Mouse (Mus musculus): ENCODE measurements around the gene Slfn3. TPM values are rescaled to one million over a fixed set of nuclear protein-coding genes. Genes with fewer than 3 reads are reported as not detected.
"Not testable (repeated sequence)": the region's sequence is repeated elsewhere in the genome, so short reads cannot be mapped to it uniquely, and the experiment has no call there.

The Slfn3 gene
- polyA plus RNA-seq, 1 experiment from 2014 or later = 0.65 TPM

DNA sequence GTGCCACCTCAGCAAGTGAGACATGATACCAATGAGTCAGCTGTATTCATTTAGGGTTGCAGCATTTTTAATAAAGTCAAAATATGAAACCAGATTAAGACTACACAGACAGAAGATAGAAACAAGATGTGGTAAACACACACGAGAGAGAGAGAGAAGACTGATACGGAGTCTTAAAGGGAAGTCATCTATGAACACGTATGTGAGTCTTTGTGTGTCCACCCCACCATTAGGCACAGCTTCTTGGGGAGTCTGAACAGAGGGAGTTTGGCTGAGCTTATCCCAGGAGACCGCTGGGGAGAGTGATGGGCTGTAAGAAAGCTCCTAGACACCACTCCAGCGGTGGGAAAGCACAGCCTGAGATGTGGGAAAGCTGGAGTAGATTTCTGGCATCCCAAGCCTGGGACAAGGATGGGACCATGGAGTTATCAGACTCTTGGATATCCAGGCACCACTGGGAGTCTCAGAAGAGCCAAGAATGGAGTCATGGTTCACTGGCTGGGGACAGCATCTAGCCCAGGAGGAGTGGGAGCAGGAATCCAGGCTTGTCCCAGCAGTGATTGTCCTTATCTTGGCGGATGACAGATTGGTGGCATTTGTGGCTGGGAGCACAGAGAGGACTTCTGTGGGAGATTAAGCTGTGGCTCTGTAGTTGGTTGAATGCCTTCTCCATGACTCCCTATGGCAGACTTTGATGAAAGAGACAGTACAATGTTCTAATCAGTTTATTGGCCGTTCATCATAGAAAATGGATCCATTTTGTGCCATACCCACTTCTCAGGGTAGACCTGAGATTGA is 37.0 kb downstream of the Slfn3 start:
- no peak overlapping the region for H3K27ac ChIP-seq
- 84% methylated on average over 7 of the region's 7 CpGs for WGBS
- H3K9me3 ChIP-seq = no peaks in the 10 kb centered on the region
- no peak overlapping the region for H3K4me3 ChIP-seq
- H3K4me2 ChIP-seq (replicated peaks) = no peak overlapping the region
- no peaks in the 10 kb centered on the region for H3K36me3 ChIP-seq
- ATAC-seq (ENCODE audit: low FRiP score, low read depth) = no peak
- H3K4me1 ChIP-seq = no peaks in the 10 kb centered on the region
- H3K9ac ChIP-seq = no peak overlapping the region
- no peaks in the 10 kb centered on the region for H3K27me3 ChIP-seq

DNA sequence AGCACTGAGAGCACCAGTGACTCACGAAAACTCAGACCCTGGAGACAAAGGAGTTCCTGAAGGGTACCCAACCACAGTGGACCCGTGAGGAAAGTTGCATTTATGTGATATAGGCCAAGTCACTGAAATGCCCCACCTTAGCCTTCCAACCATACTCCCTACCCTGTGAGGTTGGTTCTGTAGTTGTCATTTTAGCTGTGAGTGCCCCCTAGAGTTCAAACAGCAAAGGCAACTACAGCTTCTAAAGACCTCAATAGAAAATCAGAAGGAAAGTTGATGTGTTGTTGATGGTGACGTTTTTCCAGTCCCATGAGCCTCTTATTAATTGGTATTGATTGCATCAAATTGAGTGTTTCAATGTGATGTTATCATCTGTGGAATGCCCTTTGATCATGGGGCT is 39.8 kb downstream of the Slfn3 start:
- Histone ChIP-seq H3K4me2 (replicated peaks) (no peak overlapping the region), H3K27ac (no peak overlapping the region), H3K4me1 (no peaks in the 10 kb centered on the region), H3K9ac (no peak overlapping the region), H3K9me3 (no peaks in the 10 kb centered on the region), H3K4me3 (no peak overlapping the region), H3K36me3 (no peaks in the 10 kb centered on the region), H3K27me3 (no peaks in the 10 kb centered on the region)
- WGBS = 71% methylated on average over 3 of the region's 3 CpGs
- ATAC-seq (ENCODE audit: low FRiP score, low read depth) = no peak

DNA sequence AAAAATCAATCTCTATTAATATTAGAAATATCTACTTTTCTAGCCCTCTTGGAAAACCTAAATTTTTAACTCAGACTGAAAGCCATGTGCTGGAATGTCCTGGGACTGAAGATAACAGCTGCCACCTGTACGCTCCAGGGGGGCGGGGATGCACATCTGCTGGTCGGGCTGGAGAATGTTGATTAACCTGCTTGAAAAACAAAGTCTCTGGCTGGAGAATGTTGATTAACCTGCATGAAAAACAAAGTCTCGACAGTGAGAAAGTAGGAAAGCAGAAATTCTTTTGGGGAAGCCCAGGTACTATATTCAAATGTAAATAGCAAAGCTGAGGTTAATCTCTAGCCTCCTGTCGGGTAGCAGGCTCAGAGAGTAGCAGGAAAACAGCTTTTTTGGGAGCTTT is 42.5 kb downstream of the Slfn3 start:
- not testable (repeated sequence) for H3K27me3 ChIP-seq; H3K4me2 ChIP-seq (replicated peaks); H3K36me3 ChIP-seq; H3K27ac ChIP-seq; H3K4me3 ChIP-seq; H3K9me3 ChIP-seq; ATAC-seq (ENCODE audit: low FRiP score, low read depth); H3K9ac ChIP-seq; H3K4me1 ChIP-seq
- 62% methylated on average over 5 of the region's 5 CpGs for WGBS

DNA sequence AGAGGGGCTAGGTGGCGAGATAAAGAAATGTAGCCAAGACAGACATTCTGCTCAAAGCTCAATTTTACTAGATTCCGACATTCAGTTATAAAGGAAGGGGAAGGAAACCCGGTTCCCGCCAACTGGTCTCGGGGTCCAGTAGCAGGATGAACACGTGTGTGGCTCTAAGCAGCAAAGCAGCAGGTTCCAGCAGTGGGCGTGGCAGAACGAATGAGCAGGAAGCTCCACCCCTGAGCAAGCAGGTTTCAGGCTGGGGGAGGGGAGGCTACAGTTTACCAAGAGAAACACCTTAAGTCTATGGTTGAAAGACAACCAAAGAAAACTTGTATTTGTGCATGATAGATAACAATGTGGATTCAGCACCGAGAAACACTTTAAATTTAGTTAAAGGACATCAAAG is 46.3 kb downstream of the Slfn3 start:
- not testable (repeated sequence) for H3K27me3 ChIP-seq; H3K36me3 ChIP-seq; H3K4me1 ChIP-seq; H3K4me2 ChIP-seq (replicated peaks); H3K4me3 ChIP-seq; H3K27ac ChIP-seq; H3K9ac ChIP-seq; ATAC-seq (ENCODE audit: low FRiP score, low read depth); H3K9me3 ChIP-seq
- WGBS = 85% methylated on average over 9 of the region's 9 CpGs

DNA sequence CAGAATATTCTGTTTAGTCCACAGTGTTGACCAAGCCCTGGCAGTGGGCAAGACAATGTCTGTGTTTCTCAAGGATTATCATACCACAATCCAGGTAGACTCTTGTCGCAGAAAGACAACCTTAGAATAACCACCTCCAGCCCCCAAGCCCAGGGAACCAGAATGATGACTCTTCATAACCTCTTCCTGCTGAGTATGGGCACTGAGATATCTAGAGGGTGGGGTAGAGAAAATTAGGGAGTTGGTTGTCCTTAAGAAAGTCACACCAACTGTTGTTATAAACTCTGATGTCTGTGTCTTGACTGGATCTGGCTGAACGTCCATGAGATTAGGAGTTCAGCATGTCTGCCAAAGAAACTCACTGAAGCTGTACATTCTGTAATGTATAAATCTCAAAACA is 47.3 kb downstream of the Slfn3 start:
- H3K36me3 ChIP-seq = no peaks in the 10 kb centered on the region
- no peak overlapping the region for H3K4me2 ChIP-seq (replicated peaks)
- no peaks in the 10 kb centered on the region for H3K4me1 ChIP-seq
- no peaks in the 10 kb centered on the region for H3K27me3 ChIP-seq
- H3K4me3 ChIP-seq = no peak overlapping the region
- ATAC-seq (ENCODE audit: low FRiP score, low read depth) = no peak
- WGBS = 92% methylated on average over 2 of the region's 2 CpGs
- no peak overlapping the region for H3K27ac ChIP-seq
- H3K9me3 ChIP-seq = peaks cover 8% of the 10 kb centered on the region; the same call in 1 of the 2 replicates
- H3K9ac ChIP-seq = no peak overlapping the region

DNA sequence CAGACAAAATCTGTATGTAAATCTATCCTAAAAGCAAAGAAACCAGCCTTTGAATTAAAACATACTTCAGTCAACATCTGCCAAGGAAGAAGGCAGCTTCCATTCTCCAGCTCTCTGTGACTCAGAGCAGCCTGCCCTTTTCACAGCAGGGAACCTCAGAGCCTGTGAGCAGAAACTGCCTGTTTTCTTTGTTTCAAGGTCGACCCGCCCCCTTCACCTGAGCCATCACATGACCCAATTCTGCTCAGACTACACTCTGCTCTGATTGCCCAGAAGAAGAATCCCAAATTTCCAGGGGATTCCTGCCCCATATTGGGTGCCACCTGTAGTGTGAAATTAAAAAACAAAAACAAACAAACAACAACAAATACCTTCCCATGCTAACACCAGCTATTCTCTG is 48.7 kb downstream of the Slfn3 start:
- 12% methylated on average over 2 of the region's 2 CpGs for WGBS
- H3K4me2 ChIP-seq (replicated peaks) = no peak overlapping the region
- no peaks in the 10 kb centered on the region for H3K27me3 ChIP-seq
- no peaks in the 10 kb centered on the region for H3K36me3 ChIP-seq
- no peak for ATAC-seq (ENCODE audit: low FRiP score, low read depth)
- H3K9ac ChIP-seq = no peak overlapping the region
- H3K4me1 ChIP-seq = no peaks in the 10 kb centered on the region
- no peak overlapping the region for H3K27ac ChIP-seq
- H3K4me3 ChIP-seq = no peak overlapping the region
- peaks cover 8% of the 10 kb centered on the region; the same call in 1 of the 2 replicates for H3K9me3 ChIP-seq

DNA sequence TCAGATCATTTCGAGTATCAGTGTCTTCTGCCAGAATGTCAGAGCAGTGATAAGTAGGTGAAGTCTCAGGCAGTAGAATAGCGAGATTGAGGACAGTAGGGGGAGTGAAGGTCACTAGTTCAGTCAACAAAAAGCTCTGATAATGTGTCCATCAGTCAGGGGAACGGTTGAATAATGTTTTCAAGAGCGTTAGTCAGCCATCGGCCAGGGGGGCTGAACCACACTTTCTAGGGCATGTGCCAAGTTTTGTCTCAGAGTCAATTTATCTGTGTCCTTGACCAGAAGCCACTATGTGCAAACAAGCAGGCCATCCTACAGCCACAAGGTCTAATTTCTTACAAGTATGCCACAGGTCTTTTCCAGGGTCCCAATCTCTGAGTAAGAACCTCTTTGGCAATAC is 66.1 kb downstream of the Slfn3 start:
- not testable (repeated sequence) for H3K36me3 ChIP-seq; H3K4me1 ChIP-seq; H3K9ac ChIP-seq; H3K9me3 ChIP-seq; H3K4me3 ChIP-seq; H3K27ac ChIP-seq; H3K4me2 ChIP-seq (replicated peaks); ATAC-seq (ENCODE audit: low FRiP score, low read depth); H3K27me3 ChIP-seq
- WGBS = 65% methylated on average over 5 of the region's 5 CpGs

DNA sequence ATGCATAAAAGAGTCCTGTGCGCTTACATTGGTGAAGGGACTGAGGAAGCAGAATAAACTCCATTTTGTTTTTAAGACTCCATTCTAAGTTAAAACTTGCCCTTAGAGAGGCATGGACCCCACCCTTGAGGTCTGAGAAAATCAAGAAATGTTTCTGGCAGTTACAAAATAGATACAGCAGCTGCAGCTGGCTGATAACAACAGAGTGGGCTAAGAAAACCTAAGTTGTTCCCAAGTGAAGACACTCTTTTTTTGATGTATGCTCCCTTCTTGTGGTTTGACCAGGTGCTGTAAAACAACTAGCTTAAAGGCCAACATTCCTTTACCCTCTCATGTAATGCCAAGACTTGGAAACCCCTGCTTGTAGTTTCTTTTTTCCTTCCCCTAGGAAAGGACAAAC is 71.5 kb downstream of the Slfn3 start:
- Histone ChIP-seq H3K9ac (no peak overlapping the region), H3K4me1 (no peaks in the 10 kb centered on the region), H3K27ac (no peak overlapping the region), H3K27me3 (no peaks in the 10 kb centered on the region), H3K4me3 (no peak overlapping the region), H3K36me3 (no peaks in the 10 kb centered on the region), H3K9me3 (no peaks in the 10 kb centered on the region), H3K4me2 (replicated peaks) (no peak overlapping the region)
- 92% methylated on average over 1 of the region's 1 CpGs for WGBS
- no peak for ATAC-seq (ENCODE audit: low FRiP score, low read depth)

DNA sequence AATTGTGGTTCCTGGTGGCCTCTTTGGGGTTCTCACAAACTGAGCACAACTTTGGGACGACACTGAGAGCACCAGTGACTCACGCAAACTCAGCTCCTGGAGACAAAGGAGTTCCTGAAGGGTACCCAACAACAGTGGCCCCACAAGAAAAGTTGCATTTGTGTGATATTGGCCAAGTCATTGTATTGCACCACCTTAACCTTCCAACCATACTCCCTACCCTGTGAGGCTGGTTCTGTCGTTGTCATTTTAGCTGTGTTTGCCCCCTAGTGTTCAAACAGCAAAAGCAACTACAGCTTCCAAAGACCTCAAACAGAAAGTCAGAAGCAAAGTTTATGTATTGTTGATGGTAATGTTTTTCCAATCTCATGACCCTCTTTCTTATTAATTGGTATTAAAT is 72.0 kb downstream of the Slfn3 start:
- Histone ChIP-seq H3K4me1 (no peaks in the 10 kb centered on the region), H3K9me3 (no peaks in the 10 kb centered on the region)
- 61% methylated on average over 3 of the region's 3 CpGs for WGBS

More for the DNA sequence above, 72.0 kb downstream of the Slfn3 start:
- H3K4me3 ChIP-seq = no peak overlapping the region
- no peaks in the 10 kb centered on the region for H3K27me3 ChIP-seq
- no peak overlapping the region for H3K4me2 ChIP-seq (replicated peaks)
- H3K27ac ChIP-seq = no peak overlapping the region
- no peaks in the 10 kb centered on the region for H3K36me3 ChIP-seq
- H3K9ac ChIP-seq = no peak overlapping the region
- ATAC-seq (ENCODE audit: low FRiP score, low read depth) = no peak

Other genes starting within 250 kb of the Slfn3 start
- 1.0 and 1.3 TPM in 2 replicates for gene Slfn5, start 240.0 kb upstream of the Slfn3 start, polyA plus RNA-seq (2015; fragmentation: Nextera tagmentation; extraction: Ambion mirVana)
- 14.4 and 17.1 TPM in 2 replicates for gene Slfn9, start 199.5 kb upstream of the Slfn3 start, polyA plus RNA-seq (2015; fragmentation: Nextera tagmentation; extraction: Ambion mirVana)
- 0.36 and 0.39 TPM in 2 replicates for gene Slfn8, start 170.5 kb upstream of the Slfn3 start, polyA plus RNA-seq (2015; fragmentation: Nextera tagmentation; extraction: Ambion mirVana)
- 2.7 and 3.2 TPM in 2 replicates for gene Slfn2, start 126.2 kb upstream of the Slfn3 start, polyA plus RNA-seq (2015; fragmentation: Nextera tagmentation; extraction: Ambion mirVana)
- gene Slfn1, start 74.5 kb upstream of the Slfn3 start, polyA plus RNA-seq (2015; fragmentation: Nextera tagmentation; extraction: Ambion mirVana) = 0.10 TPM in 1 of 2 replicates, not detected in the other
- 0.17 and 0.29 TPM in 2 replicates for gene Slfn4, start 16.1 kb upstream of the Slfn3 start, polyA plus RNA-seq (2015; fragmentation: Nextera tagmentation; extraction: Ambion mirVana)
- gene Slfn14, start 95.4 kb downstream of the Slfn3 start, polyA plus RNA-seq (2015; fragmentation: Nextera tagmentation; extraction: Ambion mirVana) = 0.15 and 0.29 TPM in 2 replicates
- gene Ap2b1, start 107.7 kb downstream of the Slfn3 start, polyA plus RNA-seq (2015; fragmentation: Nextera tagmentation; extraction: Ambion mirVana) = 51.6 and 57.8 TPM in 2 replicates
- 16.0 and 16.2 TPM in 2 replicates for gene Pex12, start 111.3 kb downstream of the Slfn3 start, polyA plus RNA-seq (2015; fragmentation: Nextera tagmentation; extraction: Ambion mirVana)
- gene Rasl10b, start 217.8 kb downstream of the Slfn3 start, polyA plus RNA-seq (2015; fragmentation: Nextera tagmentation; extraction: Ambion mirVana) = 3.7 and 4.1 TPM in 2 replicates
- not detected in 2 replicates for gene Gas2l2, start 238.1 kb downstream of the Slfn3 start, polyA plus RNA-seq (2015; fragmentation: Nextera tagmentation; extraction: Ambion mirVana)
- 0.56 TPM in 1 of 2 replicates, not detected in the other for gene 1700020L24Rik, start 246.3 kb downstream of the Slfn3 start, polyA plus RNA-seq (2015; fragmentation: Nextera tagmentation; extraction: Ambion mirVana)

Data from limb, embryonic 13.5 days (tissue).